Mouse (Mus musculus): ENCODE measurements around the gene Spon2.

DNA sequence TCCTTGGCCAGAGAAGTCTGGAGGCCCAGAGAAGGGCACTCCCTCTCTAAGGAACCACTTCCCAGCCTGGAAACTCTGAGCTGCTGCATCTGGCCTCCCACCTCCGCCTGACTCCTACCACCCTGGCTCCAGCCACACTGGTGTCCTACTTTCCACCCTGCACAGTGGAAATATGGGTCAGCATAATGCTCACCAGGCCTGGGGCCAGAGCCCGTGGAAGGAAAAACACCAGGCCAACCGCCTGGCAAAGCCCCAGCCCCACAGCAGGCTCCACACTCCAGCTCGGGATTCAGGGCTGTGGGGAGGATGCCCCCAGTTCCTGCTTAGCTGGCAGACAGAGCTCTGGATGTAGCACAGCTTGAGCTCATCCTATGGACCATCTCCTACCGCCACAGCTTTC is 10.2 kb upstream of the Spon2 start:
- no peak for TF ChIP-seq CTCF (IDR thresholded peaks at IDR 0.05; ENCODE audit: low read depth)
- TF ChIP-seq EP300 (IDR thresholded peaks at IDR 0.05; ENCODE audit: low read depth): no peak
